Mouse (Mus musculus): ENCODE data around the gene Pdpk1. TPM values are rescaled to one million over a fixed set of nuclear protein-coding genes. Genes with fewer than 3 reads are reported as not detected.

The Pdpk1 gene
- polyA plus RNA-seq, 1 experiment from 2014 or later: 46.9 TPM

GRCm38 (mm10) chr17:24069531-24069930 lies 81.2 kb downstream of the Pdpk1 start:
- Histone ChIP-seq H3K9me3 (replicated peaks) (no peaks in the 10 kb centered on the region), H3K9ac (no peak overlapping the region), H3K27me3 (replicated peaks) (no peaks in the 10 kb centered on the region), H3K4me2 (no peak overlapping the region), H3K27ac (ENCODE audit: poor library complexity, severe bottlenecking) (no peak overlapping the region), H3K4me3 (no peak overlapping the region), H3K36me3 (peaks cover 24% of the 10 kb centered on the region), H3K4me1 (replicated peaks) (peaks cover 6% of the 10 kb centered on the region)
- no peak for ATAC-seq (ENCODE audit: insufficient number of reproducible peaks, low FRiP score)
- WGBS: 93% methylated on average over 3 of the region's 3 CpGs

- Histone ChIP-seq H3K27ac (ENCODE audit: poor library complexity, severe bottlenecking) (no peak overlapping the region), H3K4me1 (replicated peaks) (peaks cover 10% of the 10 kb centered on the region), H3K9ac (no peak overlapping the region), H3K4me3 (no peak overlapping the region), H3K36me3 (peaks cover 29% of the 10 kb centered on the region), H3K27me3 (replicated peaks) (no peaks in the 10 kb centered on the region), H3K4me2 (no peak overlapping the region), H3K9me3 (replicated peaks) (no peaks in the 10 kb centered on the region)
- 83% methylated on average over 5 of the region's 5 CpGs for WGBS
- ATAC-seq (ENCODE audit: insufficient number of reproducible peaks, low FRiP score): no peak
Observed at GRCm38 (mm10) chr17:24068271-24068670, 82.5 kb downstream of the Pdpk1 start.

- WGBS: 77% methylated on average over 4 of the region's 4 CpGs
- Histone ChIP-seq H3K27me3 (replicated peaks) (no peaks in the 10 kb centered on the region), H3K9ac (no peak overlapping the region), H3K9me3 (replicated peaks) (no peaks in the 10 kb centered on the region), H3K4me2 (no peak overlapping the region), H3K36me3 (peaks cover 49% of the 10 kb centered on the region), H3K27ac (ENCODE audit: poor library complexity, severe bottlenecking) (no peak overlapping the region), H3K4me1 (replicated peaks) (peaks cover 13% of the 10 kb centered on the region; the same call in 1 of the 2 replicates), H3K4me3 (no peak overlapping the region)
- ATAC-seq (ENCODE audit: insufficient number of reproducible peaks, low FRiP score): no peak
Observed at GRCm38 (mm10) chr17:24062459-24063155, 88.1 kb downstream of the Pdpk1 start.

GRCm38 (mm10) chr17:24057730-24058245 lies 92.9 kb downstream of the Pdpk1 start:
- 90% methylated on average over 5 of the region's 5 CpGs for WGBS
- H3K27me3 ChIP-seq (replicated peaks): no peaks in the 10 kb centered on the region
- no peak overlapping the region for H3K4me3 ChIP-seq
- peaks cover 77% of the 10 kb centered on the region for H3K36me3 ChIP-seq
- H3K4me1 ChIP-seq (replicated peaks): peaks cover 4% of the 10 kb centered on the region; the same call in 1 of the 2 replicates
- H3K9me3 ChIP-seq (replicated peaks): no peaks in the 10 kb centered on the region
- no peak overlapping the region for H3K4me2 ChIP-seq
- no peak overlapping the region for H3K9ac ChIP-seq
- H3K27ac ChIP-seq (ENCODE audit: poor library complexity, severe bottlenecking): no peak overlapping the region
- ATAC-seq (ENCODE audit: insufficient number of reproducible peaks, low FRiP score): no peak

- 90% methylated on average over 14 of the region's 14 CpGs for WGBS
- Histone ChIP-seq H3K4me2 (no peak overlapping the region), H3K9me3 (replicated peaks) (no peaks in the 10 kb centered on the region), H3K9ac (no peak overlapping the region), H3K4me3 (no peak overlapping the region), H3K27me3 (replicated peaks) (no peaks in the 10 kb centered on the region), H3K4me1 (replicated peaks) (no peaks in the 10 kb centered on the region; the same call in 1 of the 2 replicates), H3K27ac (ENCODE audit: poor library complexity, severe bottlenecking) (no peak overlapping the region), H3K36me3 (peaks cover 86% of the 10 kb centered on the region)
- no peak for ATAC-seq (ENCODE audit: insufficient number of reproducible peaks, low FRiP score)
Observed at GRCm38 (mm10) chr17:24056636-24057625, 93.8 kb downstream of the Pdpk1 start.

- H3K4me2 ChIP-seq: no peak overlapping the region
- peaks cover 69% of the 10 kb centered on the region for H3K36me3 ChIP-seq
- no peak overlapping the region for H3K27ac ChIP-seq (ENCODE audit: poor library complexity, severe bottlenecking)
- ATAC-seq (ENCODE audit: insufficient number of reproducible peaks, low FRiP score): no peak
- H3K9me3 ChIP-seq (replicated peaks): no peaks in the 10 kb centered on the region
- H3K4me3 ChIP-seq: no peak overlapping the region
- no peaks in the 10 kb centered on the region for H3K27me3 ChIP-seq (replicated peaks)
- 88% methylated on average over 8 of the region's 8 CpGs for WGBS
- H3K9ac ChIP-seq: no peak overlapping the region
- no peaks in the 10 kb centered on the region for H3K4me1 ChIP-seq (replicated peaks)
Observed at GRCm38 (mm10) chr17:24049008-24049407, 101.7 kb downstream of the Pdpk1 start.

GRCm38 (mm10) chr17:24048053-24048452 lies 102.7 kb downstream of the Pdpk1 start:
- ATAC-seq (ENCODE audit: insufficient number of reproducible peaks, low FRiP score): no peak
- Histone ChIP-seq H3K27me3 (replicated peaks) (no peaks in the 10 kb centered on the region), H3K4me1 (replicated peaks) (no peaks in the 10 kb centered on the region), H3K4me2 (no peak overlapping the region), H3K4me3 (no peak overlapping the region), H3K9ac (no peak overlapping the region), H3K27ac (ENCODE audit: poor library complexity, severe bottlenecking) (no peak overlapping the region), H3K36me3 (peaks cover 60% of the 10 kb centered on the region), H3K9me3 (replicated peaks) (no peaks in the 10 kb centered on the region)
- WGBS: 87% methylated on average over 5 of the region's 5 CpGs

- Histone ChIP-seq H3K4me1 (replicated peaks) (no peaks in the 10 kb centered on the region), H3K27me3 (replicated peaks) (no peaks in the 10 kb centered on the region), H3K27ac (ENCODE audit: poor library complexity, severe bottlenecking) (no peak overlapping the region), H3K4me2 (no peak overlapping the region), H3K9me3 (replicated peaks) (no peaks in the 10 kb centered on the region), H3K36me3 (peaks cover 42% of the 10 kb centered on the region), H3K9ac (no peak overlapping the region), H3K4me3 (no peak overlapping the region)
- ATAC-seq (ENCODE audit: insufficient number of reproducible peaks, low FRiP score): no peak
- WGBS: 35% methylated on average over 5 of the region's 5 CpGs
Observed at GRCm38 (mm10) chr17:24046026-24046425, 104.7 kb downstream of the Pdpk1 start.

- ATAC-seq (ENCODE audit: insufficient number of reproducible peaks, low FRiP score): no peak
- 82% methylated on average over 10 of the region's 10 CpGs for WGBS
Observed at GRCm38 (mm10) chr17:24045608-24046007, 105.1 kb downstream of the Pdpk1 start.

GRCm38 (mm10) chr17:24044482-24044881 lies 106.2 kb downstream of the Pdpk1 start:
- H3K9me3 ChIP-seq (replicated peaks): no peaks in the 10 kb centered on the region; the same call in 1 of the 2 replicates
- 69% methylated on average over 5 of the region's 5 CpGs for WGBS
- peaks cover 28% of the 10 kb centered on the region for H3K36me3 ChIP-seq
- H3K4me2 ChIP-seq: no peak overlapping the region
- no peak overlapping the region for H3K4me3 ChIP-seq
- H3K9ac ChIP-seq: no peak overlapping the region
- H3K27ac ChIP-seq (ENCODE audit: poor library complexity, severe bottlenecking): no peak overlapping the region
- no peaks in the 10 kb centered on the region for H3K27me3 ChIP-seq (replicated peaks)
- ATAC-seq (ENCODE audit: insufficient number of reproducible peaks, low FRiP score): no peak
- no peaks in the 10 kb centered on the region for H3K4me1 ChIP-seq (replicated peaks)

More at GRCm38 (mm10) chr17:24045608-24046007, 105.1 kb downstream of the Pdpk1 start:
- peaks cover 38% of the 10 kb centered on the region for H3K36me3 ChIP-seq
- H3K4me3 ChIP-seq: no peak overlapping the region
- H3K9me3 ChIP-seq (replicated peaks): no peaks in the 10 kb centered on the region
- no peak overlapping the region for H3K9ac ChIP-seq
- H3K4me1 ChIP-seq (replicated peaks): no peaks in the 10 kb centered on the region
- H3K27ac ChIP-seq (ENCODE audit: poor library complexity, severe bottlenecking): no peak overlapping the region
- H3K27me3 ChIP-seq (replicated peaks): no peaks in the 10 kb centered on the region
- H3K4me2 ChIP-seq: no peak overlapping the region

- WGBS: 51% methylated on average over 4 of the region's 4 CpGs
Observed at GRCm38 (mm10) chr17:24037844-24038243, 112.9 kb downstream of the Pdpk1 start, which contains the start of gene Prss27. TSS of gene Prss27 (plus strand) at chr17:24038144.

More at GRCm38 (mm10) chr17:24037844-24038243, 112.9 kb downstream of the Pdpk1 start, which contains the start of gene Prss27:
- H3K36me3 ChIP-seq: no peaks in the 10 kb centered on the region
- H3K27me3 ChIP-seq (replicated peaks): no peaks in the 10 kb centered on the region
- H3K4me2 ChIP-seq: no peak within 1 kb of the TSS
- no peaks in the 10 kb centered on the region; the same call in 1 of the 2 replicates for H3K9me3 ChIP-seq (replicated peaks)
- H3K27ac ChIP-seq (ENCODE audit: poor library complexity, severe bottlenecking): no peak within 1 kb of the TSS
- no peak within 1 kb of the TSS for H3K9ac ChIP-seq
- no peak within 1 kb of the TSS for H3K4me3 ChIP-seq
- peaks cover 10% of the 10 kb centered on the region; the same call in 1 of the 2 replicates for H3K4me1 ChIP-seq (replicated peaks)
- ATAC-seq (ENCODE audit: insufficient number of reproducible peaks, low FRiP score): no peak
